Mouse (Mus musculus) ES-E14 (cell line): Measurements from ENCODE around the gene Frat2.

Experiments used
- CHD2 ChIP-seq: IDR thresholded peaks from 2 replicates; pipeline ENCODE4 v1.6.1; 2014; ENCODE audit warnings: mild to moderate bottlenecking, low read depth, low read length, inconsistent platforms
- ZC3H11A ChIP-seq: IDR thresholded peaks from 2 replicates; pipeline ENCODE4 v1.6.1; 2012; ENCODE audit warnings: low read depth, mild to moderate bottlenecking, inconsistent platforms, low read length, borderline replicate concordance
- ZNF384 ChIP-seq: IDR thresholded peaks from 2 replicates; pipeline ENCODE4 v1.6.1; 2012; ENCODE audit warnings: low read depth, low read length, inconsistent platforms

GRCm38 (mm10) chr19:41857816-41858310, 9.9 kb upstream of the Frat2 start:
- TF ChIP-seq CHD2 (no peak), ZC3H11A (no peak), ZNF384 (no peak)
